35 mouse cellular contexts compared by ENCODE assay signal in genomic region chr17:16180856-16181255, GRCm38 (mm10).
"Had no signal": no experiment of that assay in that cellular context is flagged by ENCODE, and none has a peak within 500 bp of the region (broad histone marks: within the 10 kb centered on the region; RNA-seq: fewer than 3 reads in every experiment).

No protein-coding gene starts in this region.

- H3K36me3 ChIP-seq: heart, embryonic 12.5 days; heart, embryonic 13.5 days; heart, embryonic 15.5 days; hindbrain, embryonic 10.5 days; hindbrain, embryonic 12.5 days; hindbrain, embryonic 13.5 days; hindbrain, embryonic 15.5 days; intestine, embryonic 15.5 days; kidney, embryonic 15.5 days had no signal

- H3K4me2 ChIP-seq: heart, embryonic 11.5 days; heart, embryonic 12.5 days; heart, embryonic 13.5 days; heart, embryonic 15.5 days; hindbrain, embryonic 12.5 days; hindbrain, embryonic 13.5 days; hindbrain, embryonic 14.5 days; hindbrain, embryonic 15.5 days; intestine, embryonic 15.5 days; kidney, embryonic 15.5 days had no signal

- DNase-seq: heart, postnatal 10 days; heart, postnatal 14 days; heart, postnatal 36 days; heart, postnatal 4 days; kidney, adult 11 months; kidney, adult 18-20 months; kidney, adult 2 months; kidney, adult 8-10 months; kidney, adult 9 months; kidney, postnatal 10 days; kidney, postnatal 14 days; kidney, postnatal 25 days; kidney, postnatal 36 days; kidney, postnatal 4 days; layer of hippocampus, adult 9-11 months; layer of hippocampus, postnatal 36 days had no signal

- H3K9me3 ChIP-seq: heart, embryonic 12.5 days; heart, embryonic 13.5 days; heart, embryonic 15.5 days; hindbrain, embryonic 10.5 days; hindbrain, embryonic 12.5 days; hindbrain, embryonic 13.5 days; hindbrain, embryonic 15.5 days; intestine, embryonic 15.5 days; kidney, embryonic 15.5 days had no signal

- H3K4me1 ChIP-seq: heart, embryonic 12.5 days; heart, embryonic 13.5 days; heart, embryonic 15.5 days; hindbrain, embryonic 13.5 days; hindbrain, embryonic 15.5 days; intestine, embryonic 15.5 days had no signal

- ATAC-seq: hindbrain, embryonic 16.5 days; hindbrain, postnatal 0 days; inflammation-experienced regulatory T-cells, adult 6 months; intestine, embryonic 15.5 days; intestine, embryonic 16.5 days; intestine, postnatal 0 days had no signal

- H3K9ac ChIP-seq: heart, embryonic 12.5 days; heart, embryonic 13.5 days; heart, embryonic 15.5 days; hindbrain, embryonic 12.5 days; hindbrain, embryonic 13.5 days; hindbrain, embryonic 14.5 days; hindbrain, embryonic 15.5 days; intestine, embryonic 15.5 days; kidney, embryonic 15.5 days had no signal

- H3K27ac ChIP-seq: heart, embryonic 13.5 days; heart, embryonic 15.5 days; hindbrain, embryonic 10.5 days; hindbrain, embryonic 12.5 days; hindbrain, embryonic 13.5 days; hindbrain, embryonic 14.5 days; hindbrain, embryonic 15.5 days; hindbrain, postnatal 0 days; intestine, embryonic 15.5 days; kidney, embryonic 15.5 days; kidney, postnatal 0 days; layer of hippocampus, adult 2 months; left cerebral cortex, adult 2 months had no signal

- H3K27me3 ChIP-seq: heart, embryonic 12.5 days; heart, embryonic 13.5 days; heart, embryonic 15.5 days; hindbrain, embryonic 12.5 days; hindbrain, embryonic 13.5 days; hindbrain, embryonic 15.5 days; intestine, embryonic 15.5 days; kidney, embryonic 15.5 days had no signal

- H3K4me3 ChIP-seq: heart, embryonic 12.5 days; heart, embryonic 13.5 days; heart, embryonic 15.5 days; hindbrain, embryonic 10.5 days; hindbrain, embryonic 12.5 days; hindbrain, embryonic 13.5 days; hindbrain, embryonic 15.5 days; intestine, embryonic 15.5 days; kidney, embryonic 15.5 days; layer of hippocampus, adult 2 months; left cerebral cortex, adult 2 months had no signal
